Mouse (Mus musculus) CH12.LX (cell line): ENCODE results near the gene Chd4. TPM values are rescaled to one million over a fixed set of nuclear protein-coding genes. Genes with fewer than 3 reads are reported as not detected.

Experiments
- DNase-seq: peaks from one replicate; pipeline ENCODE4 v3.0.0-alpha.2; 2013; ENCODE audit errors: extremely low read depth
- H3K27ac ChIP-seq: 2 replicates; pipeline ENCODE4 v1.5.1; 2012; ENCODE audit warnings: low read depth, mild to moderate bottlenecking, control low read depth, moderate library complexity; ENCODE audit not compliant: insufficient read depth
- H3K27me3 ChIP-seq: replicated peaks from 2 replicates; pipeline ENCODE3; 2012; ENCODE audit warnings: inconsistent platforms
- H3K36me3 ChIP-seq, 2 experiments: replicated peaks in 1 of 2; 2 replicates each; pipeline versions ENCODE3 to v1.6.1; 2012; ENCODE audit warnings: inconsistent platforms in 1 of 2, low read length in 1 of 2, mild to moderate bottlenecking in 1 of 2, mixed read lengths in 1 of 2, moderate library complexity in 1 of 2; ENCODE audit not compliant: control insufficient read depth in 1 of 2, insufficient read depth in 1 of 2
- H3K4me1 ChIP-seq, 2 experiments: 2 replicates each; pipeline ENCODE4 v1.6.1; 2012; ENCODE audit warnings: inconsistent platforms in 1 of 2, moderate library complexity in 1 of 2; ENCODE audit not compliant: insufficient read depth in 2 of 2, control insufficient read depth in 1 of 2
- H3K4me2 ChIP-seq: 2 replicates; pipeline ENCODE4 v1.6.1; 2012; ENCODE audit warnings: low read depth, mild to moderate bottlenecking, control low read depth; ENCODE audit not compliant: poor library complexity, insufficient read depth, severe bottlenecking
- H3K4me3 ChIP-seq, 3 experiments: fragments of 150-350 bp in 1 of 3; sonication (generic) in 1 of 3; replicated peaks in 1 of 3; 2 replicates each; pipeline versions ENCODE3 to v1.5.1; 2011 to 2012; ENCODE audit warnings: low read depth in 2 of 3, low read length in 2 of 3, mild to moderate bottlenecking in 2 of 3, moderate library complexity in 2 of 3, control low read depth in 1 of 3, improper control_type of control experiment in 1 of 3, inconsistent platforms in 1 of 3, mixed read lengths in 1 of 3; ENCODE audit not compliant: poor library complexity in 1 of 3
- H3K79me2 ChIP-seq: replicated peaks from 2 replicates; pipeline ENCODE4 v1.6.1; 2012; ENCODE audit warnings: mild to moderate bottlenecking, moderate library complexity; ENCODE audit not compliant: control insufficient read depth, poor library complexity, insufficient read depth, severe bottlenecking; ENCODE audit errors: extremely low read depth
- H3K9ac ChIP-seq: 2 replicates; pipeline ENCODE4 v1.6.1; 2012; ENCODE audit warnings: low read depth, mild to moderate bottlenecking, control low read depth, moderate library complexity; ENCODE audit not compliant: insufficient read depth
- H3K9me3 ChIP-seq: replicated peaks from 2 replicates; pipeline ENCODE3; 2012; ENCODE audit warnings: low read length, inconsistent platforms, mixed read lengths
- BHLHE40 ChIP-seq: IDR thresholded peaks from 2 replicates; pipeline ENCODE4 v1.6.1; 2011; ENCODE audit warnings: mild to moderate bottlenecking, low read depth, low read length, improper control_type of control experiment
- CHD1 ChIP-seq: IDR thresholded peaks from 2 replicates; pipeline ENCODE4 v1.6.1; 2012; ENCODE audit warnings: low read depth, low read length, improper control_type of control experiment, inconsistent platforms
- CHD2 ChIP-seq: IDR thresholded peaks from 2 replicates; pipeline ENCODE4 v1.6.1; 2011; ENCODE audit warnings: low read length, improper control_type of control experiment
- CTCF ChIP-seq, 2 experiments: IDR thresholded peaks in 1 of 2; conservative IDR thresholded peaks in 1 of 2; 2 replicates each; pipeline ENCODE4 v1.5.1; 2011 to 2012; ENCODE audit warnings: low read depth in 2 of 2, low read length in 2 of 2, improper control_type of control experiment in 1 of 2, inconsistent platforms in 1 of 2, mild to moderate bottlenecking in 1 of 2, moderate library complexity in 1 of 2
- EP300 ChIP-seq: IDR thresholded peaks from 2 replicates; pipeline ENCODE4 v1.6.1; 2011; ENCODE audit warnings: low read length, improper control_type of control experiment
- GABPA ChIP-seq: IDR thresholded peaks from 2 replicates; pipeline ENCODE4 v1.6.1; 2012; ENCODE audit warnings: low read depth, low read length, improper control_type of control experiment, inconsistent platforms; ENCODE audit not compliant: insufficient replicate concordance
- IRF4 ChIP-seq: IDR thresholded peaks from 2 replicates; pipeline ENCODE4 v1.6.1; 2014; ENCODE audit warnings: low read depth, mild to moderate bottlenecking, inconsistent platforms, low read length, improper control_type of control experiment
- JUN ChIP-seq: IDR thresholded peaks from 2 replicates; pipeline ENCODE4 v1.6.1; 2011; ENCODE audit warnings: low read depth, mild to moderate bottlenecking, low read length, improper control_type of control experiment, moderate library complexity; ENCODE audit not compliant: insufficient read depth
- JUND ChIP-seq: conservative IDR thresholded peaks from 2 replicates; pipeline ENCODE4 v1.6.1; 2011; ENCODE audit warnings: low read depth, low read length, improper control_type of control experiment
- MAFK ChIP-seq: IDR thresholded peaks from 2 replicates; pipeline ENCODE4 v1.6.1; 2011; ENCODE audit warnings: low read length, improper control_type of control experiment; ENCODE audit not compliant: insufficient replicate concordance
- MAX ChIP-seq: IDR thresholded peaks from 2 replicates; pipeline ENCODE4 v1.6.1; 2011; ENCODE audit warnings: low read length, improper control_type of control experiment
- MAZ ChIP-seq: IDR thresholded peaks from 2 replicates; pipeline ENCODE4 v1.6.1; 2012; ENCODE audit warnings: low read depth, mild to moderate bottlenecking, inconsistent platforms, low read length, improper control_type of control experiment, moderate library complexity
- MYC ChIP-seq: IDR thresholded peaks from 2 replicates; pipeline ENCODE4 v1.6.1; 2011; ENCODE audit warnings: low read depth, mild to moderate bottlenecking, improper control_type of control experiment, low read length
- NELFE ChIP-seq: IDR thresholded peaks from 2 replicates; pipeline ENCODE4 v1.6.1; 2011; ENCODE audit warnings: low read depth, low read length, improper control_type of control experiment
- POLR2AphosphoS2 ChIP-seq: IDR thresholded peaks from 2 replicates; pipeline ENCODE4 v1.6.1; 2011; ENCODE audit warnings: low read depth, low read length, improper control_type of control experiment
- SMC3 ChIP-seq: IDR thresholded peaks from 2 replicates; pipeline ENCODE4 v1.6.1; 2011; ENCODE audit warnings: low read depth, low read length, improper control_type of control experiment
- TCF12 ChIP-seq: IDR thresholded peaks from 2 replicates; pipeline ENCODE4 v1.6.1; 2014; ENCODE audit warnings: low read depth, mild to moderate bottlenecking, inconsistent platforms, low read length, improper control_type of control experiment
- USF1 ChIP-seq: IDR thresholded peaks from 2 replicates; pipeline ENCODE4 v1.6.1; 2014; ENCODE audit warnings: low read depth, mild to moderate bottlenecking, inconsistent platforms, low read length, improper control_type of control experiment
- USF2 ChIP-seq: conservative IDR thresholded peaks from 2 replicates; pipeline ENCODE4 v1.6.1; 2011; ENCODE audit warnings: low read depth, low read length, improper control_type of control experiment
- ZC3H11A ChIP-seq: IDR thresholded peaks from 2 replicates; pipeline ENCODE4 v1.6.1; 2012; ENCODE audit warnings: low read depth, mild to moderate bottlenecking, inconsistent platforms, low read length, improper control_type of control experiment
- ZMIZ1 ChIP-seq: IDR thresholded peaks from 2 replicates; pipeline ENCODE4 v1.6.1; 2012; ENCODE audit warnings: low read depth, mild to moderate bottlenecking, inconsistent platforms, low read length, improper control_type of control experiment
- dilution Hi-C: fragments of 300-500 bp; cut with MboI; formaldehyde crosslinking; loops from 2 replicates; pipeline ENCODE4 v1.14.3; 2020; ENCODE audit warnings: low sequenced_read_pairs; ENCODE audit not compliant: extremely low pct_unique_long_range_greater_than_20kb, extremely low pct_ligation_motif_present
- in situ Hi-C: fragments of 300-500 bp; cut with MboI; formaldehyde crosslinking; loops from 3 replicates; pipeline ENCODE4 v1.14.3; 2019; ENCODE audit warnings: low sequenced_read_pairs, low pct_ligation_motif_present, low pct_unique_long_range_greater_than_20kb, mixed read lengths
- polyA plus RNA-seq: library from polyadenylated mRNA; unstranded; fragments of >175 nt; gene quantifications from 2 replicates; pipeline ENCODE4 v1.2.1, GENCODE M21; 2012; ENCODE audit warnings: low read depth; ENCODE audit not compliant: insufficient read length
- total RNA-seq, 2 experiments: library from RNA; depleted of rRNA; stranded (reverse); fragments of 300-350 nt in 1 of 2; fragments of >200 nt in 1 of 2; gene quantifications; 2 replicates each; pipeline ENCODE4 v1.2.3; 2012 to 2014

The Chd4 gene
- total and polyA plus RNA-seq, 3 experiments = 72.7 to 200 (median 165) TPM

DNA sequence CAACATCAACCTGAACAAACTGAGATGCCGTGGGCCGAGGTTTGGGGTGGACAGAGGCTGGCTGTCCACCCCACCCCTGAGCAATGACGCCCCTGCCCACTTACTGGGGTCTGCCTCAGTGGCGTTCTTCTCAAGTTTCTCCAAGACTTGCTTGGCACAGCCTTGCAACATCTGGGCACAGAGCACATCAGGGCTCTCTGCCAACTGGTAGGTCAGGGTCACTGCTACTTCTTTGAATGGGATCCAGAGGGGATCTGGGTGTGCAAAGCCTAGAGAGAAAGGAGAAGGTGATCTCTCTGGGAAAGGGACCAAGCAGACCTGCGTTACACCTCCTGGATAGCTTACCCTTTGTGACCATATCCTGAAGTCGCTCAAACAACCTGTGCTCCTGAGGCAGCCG, 77.5 kb downstream of the Chd4 start:
- TF ChIP-seq NELFE = no peak
- TF ChIP-seq CTCF (conservative IDR thresholded peaks at IDR 0.05 in 1 of 2, IDR thresholded peaks at IDR 0.05 in 1 of 2; ENCODE audit: low read depth in 2 of 2, low read length in 2 of 2) = no peak
- no peak for TF ChIP-seq USF2
- no peak for TF ChIP-seq JUN
- no peak for TF ChIP-seq ZC3H11A
- in situ Hi-C loops = no loop called here

DNA sequence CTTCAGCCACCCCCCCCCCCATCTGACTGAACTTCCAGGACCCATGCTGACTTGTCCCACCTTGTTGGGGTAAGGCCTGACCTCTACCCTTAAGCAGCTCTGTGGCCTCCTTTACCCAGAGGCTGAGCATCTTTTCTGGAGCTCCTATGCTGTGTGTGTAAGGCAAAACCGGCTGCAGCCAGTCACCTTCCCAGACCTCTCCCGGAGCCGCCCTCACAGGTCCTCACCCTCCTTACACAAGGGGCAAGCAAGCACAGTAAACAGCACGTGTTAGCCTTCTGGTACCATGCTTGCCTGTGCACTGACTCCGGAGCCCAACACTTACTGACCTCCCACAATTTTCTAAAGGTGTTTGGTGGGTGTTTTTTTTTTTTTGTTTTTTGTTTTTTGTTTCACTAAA, 79.7 kb downstream of the Chd4 start:
- dilution Hi-C loops (no loop called here), in situ Hi-C loops (no loop called here)
- Histone ChIP-seq H3K27ac (no peak overlapping the region), H3K4me1 (no peaks in the 10 kb centered on the region), H3K9ac (no peak overlapping the region), H3K27me3 (no peaks in the 10 kb centered on the region), H3K9me3 (no peaks in the 10 kb centered on the region), H3K4me3 (no peak overlapping the region), H3K79me2 (no peaks in the 10 kb centered on the region), H3K36me3 (peaks cover 89 to 94% of the 10 kb centered on the region in 2 experiments), H3K4me2 (no peak overlapping the region)
- no peak for TF ChIP-seq USF1
- TF ChIP-seq BHLHE40 = no peak
- TF ChIP-seq CHD2 = no peak
- TF ChIP-seq NELFE = no peak
- no peak for TF ChIP-seq MAZ
- no peak for TF ChIP-seq SMC3
- TF ChIP-seq EP300 = no peak
- TF ChIP-seq USF2 = no peak
- TF ChIP-seq CTCF (conservative IDR thresholded peaks at IDR 0.05 in 1 of 2, IDR thresholded peaks at IDR 0.05 in 1 of 2; ENCODE audit: low read depth in 2 of 2, low read length in 2 of 2) = no peak
- TF ChIP-seq CHD1 = no peak
- TF ChIP-seq IRF4 = no peak
- no peak for TF ChIP-seq TCF12
- no peak for TF ChIP-seq GABPA
- no peak for TF ChIP-seq ZMIZ1
- no peak for TF ChIP-seq MAFK
- TF ChIP-seq MAX = no peak
- no peak for TF ChIP-seq POLR2AphosphoS2
- no peak for TF ChIP-seq ZC3H11A
- no peak for TF ChIP-seq MYC
- TF ChIP-seq JUND = no peak
- no peak for DNase-seq

More for the DNA sequence above, 77.5 kb downstream of the Chd4 start:
- dilution Hi-C loops = no loop called here
- H3K36me3 ChIP-seq = peaks cover 90 to 98% of the 10 kb centered on the region in 2 experiments
- no peaks in the 10 kb centered on the region for H3K9me3 ChIP-seq
- H3K4me2 ChIP-seq = no peak overlapping the region
- no peak for DNase-seq
- no peaks in the 10 kb centered on the region for H3K4me1 ChIP-seq
- no peak overlapping the region for H3K9ac ChIP-seq
- no peak overlapping the region for H3K4me3 ChIP-seq
- H3K27me3 ChIP-seq = no peaks in the 10 kb centered on the region
- no peak overlapping the region for H3K27ac ChIP-seq
- H3K79me2 ChIP-seq = no peaks in the 10 kb centered on the region
